Comparison of ENCODE assay signal across 12 mouse cellular contexts in genomic region chr14:48661646-48662567, GRCm38 (mm10). TPM values are rescaled to one million over a fixed set of nuclear protein-coding genes. Genes with fewer than 3 reads are reported as not detected.
A peak's percentile ranks its signal among the peaks of the same experiment; 100 is the strongest.
DNase-seq lines count a peak whose midpoint lies in the region; ATAC-seq and TF ChIP-seq lines count a peak whose summit lies in the region.
"Had no signal": no experiment of that assay in that cellular context is flagged by ENCODE, and none has a peak within 500 bp of the region (broad histone marks: within the 10 kb centered on the region; RNA-seq: fewer than 3 reads in every experiment).

No protein-coding gene starts in this region.

- TF ChIP-seq POLR2A in brain, embryonic 14.5 days (IDR thresholded peaks at IDR 0.05; ENCODE audit: borderline replicate concordance, extremely low read depth, insufficient read depth, insufficient read length, poor library complexity, severe bottlenecking): no peak

- WGBS in forebrain, embryonic 14.5 days: 5% methylated on average over 38 of the region's 38 CpGs
- WGBS in midbrain, embryonic 11.5 days: 3% methylated on average over 38 of the region's 38 CpGs

- peak; percentile 13; the same call in 1 of the 2 replicates for ATAC-seq in forebrain, embryonic 14.5 days
- no peak for ATAC-seq in midbrain, embryonic 11.5 days (ENCODE audit: low FRiP score)
- no peak for ATAC-seq in frontal cortex, adult (ENCODE audit: low TSS enrichment)

- DNase-seq in ES-CJ7 (ENCODE audit: low read depth, low spot score): peak; percentile 33
- peak; percentile 59 for DNase-seq in brain, embryonic 14.5 days (ENCODE audit: low read depth)
- no peak for DNase-seq in forebrain, embryonic 14.5 days (ENCODE audit: low spot score)
- DNase-seq in midbrain, embryonic 11.5 days (ENCODE audit: low spot score, missing footprints): peak; percentile 96
- no peak for DNase-seq in right cerebral cortex, postnatal 4 days
- no peak for DNase-seq in left cerebral cortex, adult 9 months (ENCODE audit: low spot score in 2 of 2)
- DNase-seq: adrenal gland, postnatal 25 days; cerebellum, postnatal 25 days; heart, postnatal 14 days had no signal

- peak overlapping the region; percentile 30; the same call in 1 of the 2 replicates for H3K27ac ChIP-seq in forebrain, embryonic 14.5 days (ENCODE audit: low read depth, low read length)
- H3K27ac ChIP-seq in midbrain, embryonic 11.5 days (ENCODE audit: low read depth, low read length): peak overlapping the region; percentile 76

- H3K4me2 ChIP-seq in forebrain, embryonic 14.5 days (ENCODE audit: low read length): peak overlapping the region; percentile 51
- peak overlapping the region; percentile 100 for H3K4me2 ChIP-seq in midbrain, embryonic 11.5 days

- H3K9me3 ChIP-seq in forebrain, embryonic 14.5 days (replicated peaks; ENCODE audit: control insufficient read depth, low read length): no peaks in the 10 kb centered on the region
- no peaks in the 10 kb centered on the region for H3K9me3 ChIP-seq in midbrain, embryonic 11.5 days (ENCODE audit: control insufficient read depth, low read length)

- TF ChIP-seq CTCF in brain, embryonic 14.5 days (IDR thresholded peaks at IDR 0.05; ENCODE audit: borderline replicate concordance, extremely low read depth, insufficient read depth, insufficient read length): no peak

- no peaks in the 10 kb centered on the region for H3K36me3 ChIP-seq in forebrain, embryonic 14.5 days (ENCODE audit: control insufficient read depth, insufficient read depth, low read length)
- H3K36me3 ChIP-seq in midbrain, embryonic 11.5 days (ENCODE audit: control insufficient read depth, insufficient read depth, low read length): peaks cover 7% of the 10 kb centered on the region; the same call in 1 of the 2 replicates

- H3K27me3 ChIP-seq in forebrain, embryonic 14.5 days (replicated peaks; ENCODE audit: control insufficient read depth, insufficient read depth, low read length): peaks cover 60% of the 10 kb centered on the region
- H3K27me3 ChIP-seq in midbrain, embryonic 11.5 days (ENCODE audit: control insufficient read depth, insufficient read depth, low read length): no peaks in the 10 kb centered on the region

- H3K4me3 ChIP-seq in forebrain, embryonic 14.5 days (ENCODE audit: low read depth, low read length): peak overlapping the region; percentile 24
- H3K4me3 ChIP-seq in midbrain, embryonic 11.5 days (ENCODE audit: low read depth, low read length): peak overlapping the region; percentile 95

- H3K4me1 ChIP-seq in forebrain, embryonic 14.5 days (ENCODE audit: control insufficient read depth, insufficient read depth, low read length): peaks cover 8% of the 10 kb centered on the region; the same call in 1 of the 2 replicates
- H3K4me1 ChIP-seq in midbrain, embryonic 11.5 days (ENCODE audit: control insufficient read depth, insufficient read depth, low read length): peaks cover 40% of the 10 kb centered on the region

- H3K9ac ChIP-seq in forebrain, embryonic 14.5 days (ENCODE audit: low read length): peak overlapping the region; percentile 58
- H3K9ac ChIP-seq in midbrain, embryonic 11.5 days (ENCODE audit: low read length): peak overlapping the region; percentile 100

RNA-seq across cellular contexts. Expression of gene Otx2, which starts 11.7 kb away (rescaled TPM):
- 44.7 and 65.6 TPM in 2 replicates for polyA plus RNA-seq in brain, embryonic 14.5 days (2012; rRNA removed)
- 18.1 and 19.0 TPM in 2 replicates for polyA plus RNA-seq in forebrain, embryonic 14.5 days (2014; fragmentation: Nextera tagmentation; extraction: Ambion mirVana)
- 229 and 230 TPM in 2 replicates for polyA plus RNA-seq in midbrain, embryonic 11.5 days (2014; fragmentation: Nextera tagmentation; extraction: Ambion mirVana)
- polyA plus RNA-seq: large intestine, adult 2 months; neural tube, embryonic 14.5 days had no signal

Comparison
In these comparisons a context has a peak if more than half of its experiments do, and no peak if none do; other contexts are left out.
1. DNase-seq: peak in ES-CJ7 (single experiment), brain, embryonic 14.5 days (single experiment) and midbrain, embryonic 11.5 days (single experiment); none in forebrain, embryonic 14.5 days (single experiment), right cerebral cortex, postnatal 4 days (single experiment) and left cerebral cortex, adult 9 months (0 of 2).